Mouse (Mus musculus) liver, embryonic 16.5 days (tissue): ENCODE data around the gene Ulk1. TPM values are rescaled to one million over a fixed set of nuclear protein-coding genes. Genes with fewer than 3 reads are reported as not detected.
A peak's percentile ranks its signal among the peaks of the same experiment; 100 is the strongest.

Experiments
- ATAC-seq: fragments of 200-750 bp; cut with Nextera tagmentation; 2 replicates; pipeline ENCODE4 v1.8.0; 2017; ENCODE audit warnings: low read depth, mild to moderate bottlenecking, moderate number of reproducible peaks, moderate library complexity
- H3K27ac ChIP-seq: fragments of 300-500 bp; sonication (generic); 2 replicates; pipeline ENCODE4 v1.5.1; 2014; ENCODE audit warnings: mild to moderate bottlenecking, low read length
- H3K27me3 ChIP-seq: fragments of 300-500 bp; sonication (generic); 2 replicates; pipeline ENCODE4 v1.6.1; 2014; ENCODE audit warnings: low read depth, low read length, mixed read lengths; ENCODE audit not compliant: control insufficient read depth, insufficient read depth
- H3K36me3 ChIP-seq: fragments of 300-500 bp; sonication (generic); 2 replicates; pipeline ENCODE4 v1.6.1; 2014; ENCODE audit warnings: mild to moderate bottlenecking; ENCODE audit not compliant: control insufficient read depth, insufficient read depth
- H3K4me1 ChIP-seq: fragments of 300-500 bp; sonication (generic); 2 replicates; pipeline ENCODE4 v1.6.1; 2014; ENCODE audit warnings: low read depth, low read length, mixed read lengths; ENCODE audit not compliant: control insufficient read depth
- H3K4me2 ChIP-seq: fragments of 300-500 bp; sonication (generic); 2 replicates; pipeline ENCODE4 v1.6.1; 2014; ENCODE audit warnings: low read depth, low read length, mixed read lengths
- H3K4me3 ChIP-seq: fragments of 300-500 bp; sonication (generic); 2 replicates; pipeline ENCODE4 v1.5.1; 2014; ENCODE audit warnings: low read depth, mild to moderate bottlenecking, low read length
- H3K9ac ChIP-seq: fragments of 300-500 bp; sonication (generic); 2 replicates; pipeline ENCODE4 v1.6.1; 2014; ENCODE audit warnings: low read depth, low read length
- H3K9me3 ChIP-seq: fragments of 300-500 bp; sonication (generic); replicated peaks from 2 replicates; pipeline ENCODE4 v1.6.1; 2016; ENCODE audit warnings: low read length; ENCODE audit not compliant: control insufficient read depth
- WGBS: fragments of 180-500 bp; shearing (Covaris S2); extraction: QIAGEN DNeasy Blood & Tissue Kit; methylation state at CpG from one replicate; pipeline ENCODE4 v1.1.7; 2014; ENCODE audit not compliant: insufficient replicate concordance; 5-methylcytosine and 5-hydroxymethylcytosine counted together
- polyA plus RNA-seq: library from polyadenylated mRNA; unstranded; fragments of >200 nt; fragmentation: Nextera tagmentation; extraction: Ambion mirVana; gene quantifications from 2 replicates; pipeline ENCODE4 v1.2.1, GENCODE M21; 2015

The Ulk1 gene
- polyA plus RNA-seq, 1 experiment from 2014 or later = 13.7 TPM

DNA sequence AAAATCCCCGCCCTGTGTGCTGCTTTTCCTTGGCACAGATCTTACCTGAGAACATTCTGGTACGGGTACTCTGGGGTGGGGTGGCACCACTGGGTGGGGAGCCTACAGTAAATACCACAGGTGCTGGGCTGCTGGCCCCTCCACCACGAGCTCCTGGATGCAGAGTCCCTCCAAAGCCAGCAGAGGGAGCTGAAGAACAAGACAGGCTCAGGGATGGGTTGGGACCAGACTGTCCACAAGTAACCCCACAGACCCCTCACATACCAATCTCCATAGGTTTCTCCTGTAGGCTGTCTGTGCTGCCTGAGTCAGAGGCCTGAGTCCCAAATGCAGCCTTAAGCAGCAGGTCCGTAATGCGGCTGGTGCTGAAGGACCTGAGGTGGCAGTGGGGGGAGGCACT lies 21.2 kb downstream of the Ulk1 start:
- peak; percentile 33; the same call in 1 of the 2 replicates for ATAC-seq
- Histone ChIP-seq H3K4me3 (no peak overlapping the region), H3K4me1 (peaks cover 14% of the 10 kb centered on the region), H3K9me3 (no peaks in the 10 kb centered on the region), H3K27me3 (no peaks in the 10 kb centered on the region), H3K9ac (no peak overlapping the region), H3K36me3 (peaks cover 81% of the 10 kb centered on the region), H3K4me2 (no peak overlapping the region), H3K27ac (no peak overlapping the region)
- WGBS = 55% methylated on average over 5 of the region's 5 CpGs

GRCm38 (mm10) chr5:110786081-110786835 lies 23.6 kb downstream of the Ulk1 start:
- WGBS = 69% methylated on average over 11 of the region's 11 CpGs

DNA sequence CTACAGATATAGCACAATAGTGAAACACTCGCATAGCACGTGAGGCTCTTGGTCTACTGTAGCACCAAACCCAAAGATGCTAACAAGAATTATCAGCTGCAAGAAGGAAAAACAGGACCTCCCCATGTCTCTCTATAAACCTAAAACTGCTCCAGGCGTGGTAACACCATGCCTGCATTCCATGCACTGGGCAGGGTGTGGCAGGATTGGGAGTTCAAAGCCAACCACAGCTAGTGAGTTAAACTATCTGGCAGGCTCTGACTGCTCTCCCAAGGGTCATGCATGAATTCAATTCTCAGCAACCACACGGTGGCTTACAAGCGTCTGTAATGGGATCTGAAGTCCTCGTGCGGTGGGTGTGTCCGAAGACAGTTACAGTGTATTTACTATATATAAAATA lies 26.7 kb downstream of the Ulk1 start:
- WGBS = 63% methylated on average over 8 of the region's 8 CpGs
- peak overlapping the region; percentile 92 for H3K27ac ChIP-seq
- H3K9me3 ChIP-seq = no peaks in the 10 kb centered on the region
- H3K36me3 ChIP-seq = peaks cover 27% of the 10 kb centered on the region
- ATAC-seq = no peak
- peaks cover 55% of the 10 kb centered on the region for H3K4me1 ChIP-seq
- H3K4me3 ChIP-seq = no peak overlapping the region
- 0 out of 2 replicates have a peak overlapping the region, but pooled peaks have one; percentile 3 for H3K9ac ChIP-seq
- no peaks in the 10 kb centered on the region for H3K27me3 ChIP-seq
- H3K4me2 ChIP-seq = no peak overlapping the region

More at GRCm38 (mm10) chr5:110786081-110786835, 23.6 kb downstream of the Ulk1 start:
- H3K4me2 ChIP-seq = no peak overlapping the region
- peak; percentile 30; the same call in 1 of the 2 replicates for ATAC-seq
- H3K36me3 ChIP-seq = peaks cover 57% of the 10 kb centered on the region
- H3K27ac ChIP-seq = 0 out of 2 replicates have a peak overlapping the region, but pooled peaks have one; percentile 25
- no peaks in the 10 kb centered on the region for H3K27me3 ChIP-seq
- H3K9ac ChIP-seq = no peak overlapping the region
- peaks cover 35% of the 10 kb centered on the region for H3K4me1 ChIP-seq
- H3K4me3 ChIP-seq = no peak overlapping the region
- no peaks in the 10 kb centered on the region for H3K9me3 ChIP-seq

- H3K4me3 ChIP-seq = peak overlapping the region; percentile 13; the same call in 1 of the 2 replicates
These were observed 28.2 kb downstream of the Ulk1 start for GRCm38 (mm10) chr5:110781529-110782238.

GRCm38 (mm10) chr5:110780761-110781528 lies 29.0 kb downstream of the Ulk1 start:
- Histone ChIP-seq H3K27me3 (no peaks in the 10 kb centered on the region), H3K27ac (peak overlapping the region; percentile 92), H3K9me3 (no peaks in the 10 kb centered on the region), H3K4me1 (peaks cover 41% of the 10 kb centered on the region), H3K36me3 (peaks cover 5% of the 10 kb centered on the region), H3K4me3 (peak overlapping the region; percentile 77), H3K9ac (peak overlapping the region; percentile 78), H3K4me2 (peak overlapping the region; percentile 100)
- peak; percentile 6; the same call in 1 of the 2 replicates for ATAC-seq
- 61% methylated on average over 10 of the region's 10 CpGs for WGBS

More at GRCm38 (mm10) chr5:110781529-110782238, 28.2 kb downstream of the Ulk1 start:
- Histone ChIP-seq H3K27ac (peak overlapping the region; percentile 92), H3K4me1 (peaks cover 46% of the 10 kb centered on the region), H3K9me3 (no peaks in the 10 kb centered on the region), H3K9ac (peak overlapping the region; percentile 78), H3K4me2 (peak overlapping the region; percentile 100), H3K27me3 (no peaks in the 10 kb centered on the region), H3K36me3 (peaks cover 12% of the 10 kb centered on the region)
- WGBS = 35% methylated on average over 7 of the region's 7 CpGs
- peak; percentile 85 for ATAC-seq

DNA sequence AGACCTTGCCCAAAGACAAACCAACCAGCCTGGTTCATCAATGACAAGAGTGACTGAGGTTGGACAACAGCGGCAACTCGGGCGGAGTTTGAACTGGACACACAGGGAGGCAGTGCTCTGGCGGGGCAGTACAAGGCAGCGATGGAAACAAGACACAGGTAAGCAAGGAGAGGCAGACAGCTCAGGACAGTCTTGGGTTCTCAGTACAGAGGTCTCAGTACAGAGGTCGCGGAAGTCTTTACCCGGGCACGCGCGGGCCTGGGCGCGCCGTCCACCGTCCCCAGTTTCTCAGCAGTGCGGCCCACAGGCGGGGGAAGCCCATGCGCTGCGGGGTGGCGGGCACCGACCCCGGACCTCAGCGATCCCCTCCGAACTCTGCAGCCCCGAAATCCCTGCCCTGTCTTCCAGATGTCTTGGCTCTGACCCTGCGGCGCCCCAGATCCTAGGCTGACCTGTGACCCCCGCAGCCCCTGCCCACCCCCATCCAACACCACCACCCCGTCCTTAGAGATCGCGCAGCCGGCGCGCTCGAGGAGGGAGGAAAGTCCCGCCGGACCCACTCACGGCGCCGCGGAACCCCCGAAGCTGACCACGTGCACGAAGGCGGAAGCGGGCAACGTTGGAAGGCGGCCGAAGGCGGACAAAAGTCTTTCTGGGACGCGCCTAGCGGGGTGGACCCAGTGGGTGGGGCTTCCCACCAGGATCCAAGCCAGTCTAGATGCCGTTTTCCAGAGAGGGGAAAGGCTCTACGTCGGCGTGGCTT lies 29.7 kb downstream of the Ulk1 start, which contains the start of gene Pus1:
Gene Pus1 (minus strand): TSS at position 662 of the 763 bp plus-strand sequence.
- H3K4me2 ChIP-seq = peak within 1 kb of the TSS; percentile 100
- WGBS = under 1% methylated on average over 55 of the region's 57 CpGs
- peak; percentile 75 for ATAC-seq
- H3K4me1 ChIP-seq = peaks cover 41% of the 10 kb centered on the region
- no peaks in the 10 kb centered on the region for H3K27me3 ChIP-seq
- peaks cover 4% of the 10 kb centered on the region for H3K36me3 ChIP-seq
- H3K27ac ChIP-seq = peak within 1 kb of the TSS; percentile 92
- peak within 1 kb of the TSS; percentile 77 for H3K4me3 ChIP-seq
- peak within 1 kb of the TSS; percentile 78 for H3K9ac ChIP-seq
- no peaks in the 10 kb centered on the region for H3K9me3 ChIP-seq

- 0 out of 2 replicates have a peak overlapping the region, but pooled peaks have one; percentile 2 for H3K27ac ChIP-seq
- 11% methylated on average over 15 of the region's 15 CpGs for WGBS
These were observed 30.5 kb downstream of the Ulk1 start for GRCm38 (mm10) chr5:110779276-110779997.

More at GRCm38 (mm10) chr5:110779276-110779997, 30.5 kb downstream of the Ulk1 start:
- peak overlapping the region; percentile 78 for H3K9ac ChIP-seq
- no peak for ATAC-seq
- H3K27me3 ChIP-seq = no peaks in the 10 kb centered on the region
- peaks cover 41% of the 10 kb centered on the region for H3K4me1 ChIP-seq
- H3K4me2 ChIP-seq = peak overlapping the region; percentile 100
- H3K4me3 ChIP-seq = peak overlapping the region; percentile 77
- H3K36me3 ChIP-seq = peaks cover 12% of the 10 kb centered on the region
- no peaks in the 10 kb centered on the region for H3K9me3 ChIP-seq
